Mouse (Mus musculus) heart, embryonic 10.5 days (tissue): ENCODE measurements around the gene Cfap299. TPM values are rescaled to one million over a fixed set of nuclear protein-coding genes. Genes with fewer than 3 reads are reported as not detected.
"Not testable (repeated sequence)": the region's sequence is repeated elsewhere in the genome, so short reads cannot be mapped to it uniquely, and the experiment has no call there.

Source experiments
- DNase-seq: peaks from one replicate; pipeline ENCODE4 v3.0.0-alpha.2; 2017; ENCODE audit warnings: low spot score
- H3K27ac ChIP-seq: fragments of 300-500 bp; sonication (generic); 2 replicates; pipeline ENCODE4 v1.5.1; 2016; ENCODE audit warnings: mild to moderate bottlenecking
- H3K27me3 ChIP-seq: fragments of 300-500 bp; sonication (generic); 2 replicates; pipeline ENCODE4 v1.6.1; 2016; ENCODE audit warnings: mild to moderate bottlenecking; ENCODE audit not compliant: poor library complexity, insufficient read depth, severe bottlenecking
- H3K36me3 ChIP-seq: fragments of 300-500 bp; sonication (generic); 2 replicates; pipeline ENCODE4 v1.6.1; 2016; ENCODE audit warnings: mild to moderate bottlenecking, moderate library complexity
- H3K4me1 ChIP-seq: fragments of 300-500 bp; sonication (generic); 2 replicates; pipeline ENCODE4 v1.6.1; 2016; ENCODE audit warnings: mild to moderate bottlenecking
- H3K4me3 ChIP-seq: fragments of 300-500 bp; sonication (generic); 2 replicates; pipeline ENCODE4 v1.5.1; 2016; ENCODE audit warnings: mild to moderate bottlenecking, moderate library complexity
- H3K9me3 ChIP-seq: fragments of 300-500 bp; sonication (generic); 2 replicates; pipeline ENCODE4 v1.6.1; 2016; ENCODE audit warnings: mild to moderate bottlenecking, moderate library complexity
- WGBS: fragments of 180-500 bp; shearing (Covaris S2); methylation state at CpG from one replicate; pipeline ENCODE4 v1.1.7; 2016; 5-methylcytosine and 5-hydroxymethylcytosine counted together
- polyA plus RNA-seq: library from polyadenylated mRNA; unstranded; fragments of >200 nt; fragmentation: Nextera tagmentation; extraction: Ambion mirVana; gene quantifications from 2 replicates; pipeline ENCODE4 v1.2.1, GENCODE M21; 2016

The Cfap299 gene
- polyA plus RNA-seq, 1 experiment from 2014 or later, result 0.68 TPM

GRCm38 (mm10) chr5:98563801-98564200, 234.7 kb downstream of the Cfap299 start:
- no peak overlapping the region for H3K4me3 ChIP-seq
- WGBS, result 62% methylated on average over 9 of the region's 9 CpGs
- H3K27ac ChIP-seq, result no peak overlapping the region
- no peaks in the 10 kb centered on the region for H3K36me3 ChIP-seq
- DNase-seq, result no peak
- no peaks in the 10 kb centered on the region for H3K9me3 ChIP-seq
- H3K27me3 ChIP-seq, result no peaks in the 10 kb centered on the region
- H3K4me1 ChIP-seq, result peaks cover 9% of the 10 kb centered on the region; the same call in 1 of the 2 replicates

GRCm38 (mm10) chr5:98566461-98567193, 237.5 kb downstream of the Cfap299 start:
- Histone ChIP-seq H3K4me1 (peaks cover 14% of the 10 kb centered on the region; the same call in 1 of the 2 replicates), H3K36me3 (no peaks in the 10 kb centered on the region), H3K27me3 (no peaks in the 10 kb centered on the region), H3K4me3 (no peak overlapping the region), H3K9me3 (no peaks in the 10 kb centered on the region), H3K27ac (no peak overlapping the region)
- WGBS, result 62% methylated on average over 6 of the region's 6 CpGs
- DNase-seq, result no peak

GRCm38 (mm10) chr5:98568481-98568880, 239.4 kb downstream of the Cfap299 start:
- H3K4me3 ChIP-seq, result no peak overlapping the region
- H3K4me1 ChIP-seq, result peaks cover 14% of the 10 kb centered on the region; the same call in 1 of the 2 replicates
- H3K9me3 ChIP-seq, result no peaks in the 10 kb centered on the region
- 89% methylated on average over 4 of the region's 4 CpGs for WGBS
- no peak overlapping the region for H3K27ac ChIP-seq
- no peak for DNase-seq
- no peaks in the 10 kb centered on the region for H3K36me3 ChIP-seq
- H3K27me3 ChIP-seq, result no peaks in the 10 kb centered on the region

GRCm38 (mm10) chr5:98569029-98569513, 240.0 kb downstream of the Cfap299 start:
- 32% methylated on average over 3 of the region's 3 CpGs for WGBS
- H3K27me3 ChIP-seq, result no peaks in the 10 kb centered on the region
- DNase-seq, result no peak

GRCm38 (mm10) chr5:98572392-98572791, 243.3 kb downstream of the Cfap299 start:
- Histone ChIP-seq H3K27me3 (no peaks in the 10 kb centered on the region), H3K27ac (no peak overlapping the region), H3K4me1 (peaks cover 9% of the 10 kb centered on the region; the same call in 1 of the 2 replicates), H3K36me3 (no peaks in the 10 kb centered on the region), H3K4me3 (no peak overlapping the region), H3K9me3 (no peaks in the 10 kb centered on the region)
- no peak for DNase-seq
- 61% methylated on average over 4 of the region's 4 CpGs for WGBS

More at GRCm38 (mm10) chr5:98569029-98569513, 240.0 kb downstream of the Cfap299 start:
- no peak overlapping the region for H3K4me3 ChIP-seq
- H3K27ac ChIP-seq, result no peak overlapping the region
- H3K36me3 ChIP-seq, result no peaks in the 10 kb centered on the region
- no peaks in the 10 kb centered on the region for H3K9me3 ChIP-seq
- peaks cover 14% of the 10 kb centered on the region; the same call in 1 of the 2 replicates for H3K4me1 ChIP-seq

GRCm38 (mm10) chr5:98574711-98575470, 245.8 kb downstream of the Cfap299 start:
- no peaks in the 10 kb centered on the region for H3K36me3 ChIP-seq
- H3K27me3 ChIP-seq, result no peaks in the 10 kb centered on the region
- no peak overlapping the region for H3K27ac ChIP-seq
- H3K9me3 ChIP-seq, result no peaks in the 10 kb centered on the region
- H3K4me1 ChIP-seq, result no peaks in the 10 kb centered on the region
- DNase-seq, result no peak
- no peak overlapping the region for H3K4me3 ChIP-seq
- 74% methylated on average over 12 of the region's 12 CpGs for WGBS

GRCm38 (mm10) chr5:98575471-98575834, 246.3 kb downstream of the Cfap299 start:
- Histone ChIP-seq H3K27ac (no peak overlapping the region), H3K27me3 (no peaks in the 10 kb centered on the region), H3K36me3 (no peaks in the 10 kb centered on the region), H3K9me3 (no peaks in the 10 kb centered on the region), H3K4me3 (no peak overlapping the region), H3K4me1 (no peaks in the 10 kb centered on the region)
- DNase-seq, result no peak
- WGBS, result 83% methylated on average over 4 of the region's 4 CpGs

- not testable (repeated sequence) for H3K4me3 ChIP-seq, H3K36me3 ChIP-seq, H3K27ac ChIP-seq, H3K27me3 ChIP-seq, DNase-seq, H3K4me1 ChIP-seq, H3K9me3 ChIP-seq
- 83% methylated on average over 6 of the region's 6 CpGs for WGBS
Observed at GRCm38 (mm10) chr5:98576538-98576937, 247.4 kb downstream of the Cfap299 start.

GRCm38 (mm10) chr5:98578398-98578797, 249.3 kb downstream of the Cfap299 start:
- H3K27ac ChIP-seq, result no peak overlapping the region
- no peak for DNase-seq
- 49% methylated on average over 2 of the region's 2 CpGs for WGBS
- no peaks in the 10 kb centered on the region for H3K36me3 ChIP-seq
- no peak overlapping the region for H3K4me3 ChIP-seq
- no peaks in the 10 kb centered on the region for H3K4me1 ChIP-seq
- no peaks in the 10 kb centered on the region for H3K27me3 ChIP-seq
- H3K9me3 ChIP-seq, result no peaks in the 10 kb centered on the region

- Histone ChIP-seq H3K27me3 (no peaks in the 10 kb centered on the region), H3K4me1 (no peaks in the 10 kb centered on the region), H3K4me3 (no peak overlapping the region), H3K9me3 (no peaks in the 10 kb centered on the region), H3K27ac (no peak overlapping the region), H3K36me3 (no peaks in the 10 kb centered on the region)
- no peak for DNase-seq
- 70% methylated on average over 5 of the region's 5 CpGs for WGBS
Observed at GRCm38 (mm10) chr5:98580811-98581210, 251.7 kb downstream of the Cfap299 start.

- no peaks in the 10 kb centered on the region for H3K9me3 ChIP-seq
- no peak for DNase-seq
- no peaks in the 10 kb centered on the region for H3K27me3 ChIP-seq
- WGBS, result 88% methylated on average over 3 of the region's 3 CpGs
- no peak overlapping the region for H3K4me3 ChIP-seq
- no peaks in the 10 kb centered on the region for H3K4me1 ChIP-seq
- no peak overlapping the region for H3K27ac ChIP-seq
- no peaks in the 10 kb centered on the region for H3K36me3 ChIP-seq
Observed at GRCm38 (mm10) chr5:98582051-98582450, 252.9 kb downstream of the Cfap299 start.

GRCm38 (mm10) chr5:98585915-98586314, 256.8 kb downstream of the Cfap299 start:
- Histone ChIP-seq H3K9me3 (no peaks in the 10 kb centered on the region), H3K36me3 (no peaks in the 10 kb centered on the region), H3K27ac (no peak overlapping the region), H3K27me3 (no peaks in the 10 kb centered on the region), H3K4me1 (no peaks in the 10 kb centered on the region), H3K4me3 (no peak overlapping the region)
- no peak for DNase-seq

GRCm38 (mm10) chr5:98613511-98613910, 284.4 kb downstream of the Cfap299 start:
- H3K4me3 ChIP-seq, result no peak overlapping the region
- no peaks in the 10 kb centered on the region for H3K27me3 ChIP-seq
- DNase-seq, result no peak
- H3K27ac ChIP-seq, result no peak overlapping the region
- no peaks in the 10 kb centered on the region for H3K36me3 ChIP-seq
- no peaks in the 10 kb centered on the region for H3K4me1 ChIP-seq
- whole genome bisulfite sequencing, result 89% methylated on average over 5 of the region's 5 CpGs
- no peaks in the 10 kb centered on the region for H3K9me3 ChIP-seq
